Mouse (Mus musculus) embryonic fibroblast, embryonic 13.5 days (primary cell): ENCODE measurements at regions not wholly inside any gene's neighbourhood (a gene's known extent, or its start where the extent isn't known, plus 50 kb on each side); places are given as distances from the start of the nearest gene placed in this dataset.

Experiments
- CTCF ChIP-seq: IDR thresholded peaks from 2 replicates; pipeline ENCODE4 v1.5.1; 2011; ENCODE audit warnings: mild to moderate bottlenecking, control low read depth, low read length, moderate library complexity, borderline replicate concordance; ENCODE audit not compliant: insufficient read depth
- POLR2A ChIP-seq: IDR thresholded peaks from 2 replicates; pipeline ENCODE4 v1.6.1; 2011; ENCODE audit warnings: low read depth, mild to moderate bottlenecking, control low read depth, low read length, moderate library complexity

DNA sequence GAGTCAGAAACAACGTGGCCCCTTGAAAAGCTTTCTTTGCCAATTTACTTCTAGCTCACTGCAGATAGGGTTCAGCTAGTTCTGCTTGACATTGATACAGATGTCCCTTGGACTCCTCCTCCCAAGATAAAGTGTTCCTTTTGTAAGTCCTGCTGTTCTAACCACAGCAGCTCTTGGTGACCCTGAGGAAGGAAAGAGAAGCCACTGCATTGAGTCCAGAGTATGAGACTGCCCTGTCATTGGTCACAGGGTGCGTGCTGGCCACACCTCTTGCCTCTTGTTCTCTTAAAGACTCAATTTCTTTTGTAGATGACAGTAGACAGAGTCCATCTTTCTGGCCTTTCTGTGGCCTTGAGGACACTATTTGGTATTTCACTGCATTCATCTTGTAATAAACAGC is 74.7 kb upstream of the Zc3h12c start:
- TF ChIP-seq CTCF, result no peak
- TF ChIP-seq POLR2A, result no peak
